Mouse (Mus musculus) megakaryocyte, embryonic 14.5 days (primary cell): ENCODE measurements around the gene Hrc. TPM values are rescaled to one million over a fixed set of nuclear protein-coding genes. Genes with fewer than 3 reads are reported as not detected.
A peak's percentile ranks its signal among the peaks of the same experiment; 100 is the strongest.

Source experiments
- H3K27me3 ChIP-seq: replicated peaks from 2 replicates; pipeline ENCODE3; 2012; ENCODE audit warnings: inconsistent platforms
- H3K36me3 ChIP-seq: replicated peaks from 2 replicates; pipeline ENCODE3; 2012; ENCODE audit warnings: low read length, inconsistent platforms, mixed read lengths
- H3K4me1 ChIP-seq: 2 replicates; pipeline ENCODE4 v1.6.1; 2012; ENCODE audit warnings: inconsistent platforms
- H3K4me3 ChIP-seq: replicated peaks from 2 replicates; pipeline ENCODE3; 2012; ENCODE audit warnings: moderate library complexity, mild to moderate bottlenecking, inconsistent platforms
- H3K9me3 ChIP-seq: 2 replicates; pipeline ENCODE4 v1.6.1; 2012; ENCODE audit warnings: inconsistent platforms
- FLI1 ChIP-seq: IDR thresholded peaks from 2 replicates; pipeline ENCODE4 v1.6.1; 2012; ENCODE audit warnings: low read length, inconsistent platforms, mixed read lengths
- GATA1 ChIP-seq: IDR thresholded peaks from 3 replicates; pipeline ENCODE4 v1.6.1; 2012; ENCODE audit warnings: mixed read lengths, low read length, inconsistent platforms, borderline replicate concordance
- polyA plus RNA-seq: library from polyadenylated mRNA; stranded (reverse); fragments of >175 nt; gene quantifications from 2 replicates; pipeline ENCODE4 v1.2.3, GENCODE M21; 2012; ENCODE audit warnings: low replicate concordance; ENCODE audit not compliant: insufficient read depth

Hrc gene
- polyA plus RNA-seq, 1 experiment, result not detected

GRCm38 (mm10) chr7:45331502-45331901, 3.6 kb upstream of the Hrc start:
- Histone ChIP-seq H3K4me3 (no peak overlapping the region), H3K36me3 (peaks cover 2% of the 10 kb centered on the region), H3K27me3 (peaks cover 75% of the 10 kb centered on the region), H3K9me3 (peaks cover 21% of the 10 kb centered on the region), H3K4me1 (peaks cover 34% of the 10 kb centered on the region)
- TF ChIP-seq GATA1 (no peak), FLI1 (no peak)

- H3K27me3 ChIP-seq, result peaks cover 75% of the 10 kb centered on the region
- peak overlapping the region; percentile 93 for H3K4me3 ChIP-seq
- TF ChIP-seq FLI1 (no peak), GATA1 (no peak)
Measured at GRCm38 (mm10) chr7:45332685-45333425, 2.2 kb upstream of the Hrc start.

GRCm38 (mm10) chr7:45333431-45333982, 1.6 kb upstream of the Hrc start, which contains the start of gene Trpm4:
Gene Trpm4 (minus strand): TSS chr7:45333780.
- no peaks in the 10 kb centered on the region for H3K36me3 ChIP-seq
- peak within 1 kb of the TSS; percentile 93 for H3K4me3 ChIP-seq
- peaks cover 7% of the 10 kb centered on the region for H3K9me3 ChIP-seq
- peaks cover 81% of the 10 kb centered on the region for H3K27me3 ChIP-seq
- peaks cover 53% of the 10 kb centered on the region for H3K4me1 ChIP-seq
- TF ChIP-seq FLI1 (no peak), GATA1 (no peak)

More at GRCm38 (mm10) chr7:45332685-45333425, 2.2 kb upstream of the Hrc start:
- Histone ChIP-seq H3K36me3 (no peaks in the 10 kb centered on the region), H3K9me3 (peaks cover 7% of the 10 kb centered on the region), H3K4me1 (peaks cover 46% of the 10 kb centered on the region)

GRCm38 (mm10) chr7:45334605-45335004, 485 bp upstream of the Hrc start:
- peak overlapping the region; percentile 28 for H3K4me3 ChIP-seq
- no peak for TF ChIP-seq FLI1
- TF ChIP-seq GATA1, result no peak
- peaks cover 63% of the 10 kb centered on the region for H3K4me1 ChIP-seq
- peaks cover 92% of the 10 kb centered on the region for H3K27me3 ChIP-seq
- H3K36me3 ChIP-seq, result no peaks in the 10 kb centered on the region
- H3K9me3 ChIP-seq, result peaks cover 7% of the 10 kb centered on the region

GRCm38 (mm10) chr7:45336319-45336718, 1.2 kb downstream of the Hrc start:
- peaks cover 93% of the 10 kb centered on the region for H3K27me3 ChIP-seq
- no peaks in the 10 kb centered on the region for H3K36me3 ChIP-seq
- H3K4me3 ChIP-seq, result peak overlapping the region; percentile 50
- H3K4me1 ChIP-seq, result peaks cover 81% of the 10 kb centered on the region
- no peak for TF ChIP-seq GATA1
- no peak for TF ChIP-seq FLI1
- H3K9me3 ChIP-seq, result peaks cover 7% of the 10 kb centered on the region

- no peaks in the 10 kb centered on the region for H3K36me3 ChIP-seq
- no peak overlapping the region for H3K4me3 ChIP-seq
- peaks cover 88% of the 10 kb centered on the region for H3K4me1 ChIP-seq
- peaks cover 86% of the 10 kb centered on the region for H3K27me3 ChIP-seq
- no peak for TF ChIP-seq GATA1
- TF ChIP-seq FLI1, result no peak
- no peaks in the 10 kb centered on the region for H3K9me3 ChIP-seq
Measured at GRCm38 (mm10) chr7:45337469-45337868, 2.4 kb downstream of the Hrc start.

GRCm38 (mm10) chr7:45338161-45338911, 3.2 kb downstream of the Hrc start:
- Histone ChIP-seq H3K27me3 (peaks cover 84% of the 10 kb centered on the region), H3K4me3 (peak overlapping the region; percentile 91), H3K9me3 (no peaks in the 10 kb centered on the region), H3K36me3 (no peaks in the 10 kb centered on the region), H3K4me1 (peaks cover 88% of the 10 kb centered on the region)
- TF ChIP-seq FLI1, result no peak
- no peak for TF ChIP-seq GATA1

GRCm38 (mm10) chr7:45339410-45340065, 4.4 kb downstream of the Hrc start:
- peaks cover 77% of the 10 kb centered on the region for H3K27me3 ChIP-seq
- TF ChIP-seq GATA1, result no peak
- no peak for TF ChIP-seq FLI1
- no peaks in the 10 kb centered on the region for H3K9me3 ChIP-seq
- no peaks in the 10 kb centered on the region for H3K36me3 ChIP-seq
- peak overlapping the region; percentile 91 for H3K4me3 ChIP-seq
- peaks cover 88% of the 10 kb centered on the region for H3K4me1 ChIP-seq

- TF ChIP-seq GATA1, result no peak
- H3K4me3 ChIP-seq, result peak overlapping the region; percentile 91
- peaks cover 75% of the 10 kb centered on the region for H3K27me3 ChIP-seq
Measured at GRCm38 (mm10) chr7:45340066-45340442, 5.0 kb downstream of the Hrc start.

More at GRCm38 (mm10) chr7:45340066-45340442, 5.0 kb downstream of the Hrc start:
- no peaks in the 10 kb centered on the region for H3K9me3 ChIP-seq
- H3K36me3 ChIP-seq, result no peaks in the 10 kb centered on the region
- H3K4me1 ChIP-seq, result peaks cover 83% of the 10 kb centered on the region
